21 mouse cellular contexts compared by ENCODE assay signal in the genomic region with DNA sequence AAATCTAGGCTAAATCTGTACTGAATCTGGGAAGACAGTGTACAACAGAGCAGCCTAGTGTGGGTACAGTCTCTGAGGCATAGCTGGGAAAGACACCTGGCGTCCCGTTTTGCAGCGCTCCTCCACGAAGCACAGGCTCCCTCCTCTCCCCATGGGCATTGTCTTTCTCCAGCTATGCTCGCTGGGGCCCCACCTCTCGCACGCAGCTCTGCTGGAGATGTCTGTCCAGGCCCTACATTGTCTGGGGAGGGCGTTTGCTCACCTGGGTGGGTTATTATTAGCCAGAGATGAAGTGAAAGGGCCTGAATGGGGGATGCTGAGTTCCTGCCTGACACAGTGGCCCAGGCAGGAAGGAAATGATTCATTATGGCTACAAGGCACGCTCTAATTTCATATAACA.
DNase-seq lines count a peak whose midpoint lies in the region; ATAC-seq and TF ChIP-seq lines count a peak whose summit lies in the region.
"Had no signal": no experiment of that assay in that cellular context is flagged by ENCODE, and none has a peak within 500 bp of the region (broad histone marks: within the 10 kb centered on the region; RNA-seq: fewer than 3 reads in every experiment).

No protein-coding gene starts in this region.

- no peak for DNase-seq in hindbrain, embryonic 14.5 days (ENCODE audit: low spot score)
- DNase-seq in hindbrain, embryonic 10.5 days (ENCODE audit: low spot score) = no peak
- peak; percentile 19 for DNase-seq in lung, embryonic 14.5 days
- no peak for DNase-seq in lung, adult 2 months
- no peak for DNase-seq in gastrocnemius, postnatal 14 days
- DNase-seq: cerebellum, adult 11 months; cerebellum, adult 9-10 months; layer of hippocampus, adult 9-11 months; liver, embryonic 13.5 days; right cerebral cortex, postnatal 14 days; thymus, postnatal 4 days had no signal

- no peak overlapping the region for H3K27ac ChIP-seq in hindbrain, embryonic 14.5 days
- H3K27ac ChIP-seq in hindbrain, embryonic 10.5 days = no peak overlapping the region
- no peak overlapping the region for H3K27ac ChIP-seq in lung, embryonic 14.5 days (ENCODE audit: low read depth)
- H3K27ac ChIP-seq in neural tube, embryonic 13.5 days (replicated peaks) = peak overlapping the region; percentile 38; the same call in 1 of the 2 replicates
- H3K27ac ChIP-seq in neural tube, embryonic 15.5 days (replicated peaks) = no peak overlapping the region
- H3K27ac ChIP-seq: forebrain, embryonic 13.5 days; heart, adult 2 months; intestine, embryonic 15.5 days; limb, embryonic 10.5 days; limb, embryonic 15.5 days; liver, embryonic 13.5 days; macrophage had no signal

- 22% methylated on average over 9 of the region's 9 CpGs for WGBS in hindbrain, embryonic 14.5 days
- WGBS in hindbrain, embryonic 10.5 days = 37% methylated on average over 9 of the region's 9 CpGs
- WGBS in lung, embryonic 14.5 days = 46% methylated on average over 9 of the region's 9 CpGs
- 39% methylated on average over 9 of the region's 9 CpGs for WGBS in lung, adult 2 months
- WGBS in neural tube, embryonic 13.5 days = 26% methylated on average over 9 of the region's 9 CpGs
- WGBS in neural tube, embryonic 15.5 days = 35% methylated on average over 9 of the region's 9 CpGs

- ATAC-seq in hindbrain, embryonic 14.5 days (ENCODE audit: low FRiP score) = no peak
- ATAC-seq in lung, embryonic 14.5 days (ENCODE audit: insufficient read depth) = peak; percentile 17; the same call in 1 of the 2 replicates
- peak; percentile 48; the same call in 1 of the 2 replicates for ATAC-seq in neural tube, embryonic 13.5 days (ENCODE audit: low read depth)
- no peak for ATAC-seq in neural tube, embryonic 15.5 days (ENCODE audit: low FRiP score)
- ATAC-seq: CD4-positive, CD25-positive, alpha-beta regulatory T cell, adult 4 months; forebrain, embryonic 13.5 days; intestine, embryonic 15.5 days had no signal

- peak overlapping the region; percentile 37; the same call in 1 of the 2 replicates for H3K9ac ChIP-seq in hindbrain, embryonic 14.5 days
- H3K9ac ChIP-seq in lung, embryonic 14.5 days = no peak overlapping the region
- peak overlapping the region; percentile 26; the same call in 1 of the 2 replicates for H3K9ac ChIP-seq in neural tube, embryonic 13.5 days
- H3K9ac ChIP-seq in neural tube, embryonic 15.5 days (replicated peaks) = no peak overlapping the region; the same call in 1 of the 2 replicates
- H3K9ac ChIP-seq: forebrain, embryonic 13.5 days; heart, embryonic 12.5 days; intestine, embryonic 15.5 days; limb, embryonic 15.5 days; liver, embryonic 13.5 days had no signal

- TF ChIP-seq CTCF in lung, embryonic 14.5 days (IDR thresholded peaks at IDR 0.05; ENCODE audit: low read depth) = no peak
- TF ChIP-seq CTCF in lung, adult 2 months (IDR thresholded peaks at IDR 0.05; ENCODE audit: insufficient read depth, low read length) = no peak

- H3K4me3 ChIP-seq in hindbrain, embryonic 14.5 days (replicated peaks; ENCODE audit: low read length) = no peak overlapping the region
- no peak overlapping the region for H3K4me3 ChIP-seq in hindbrain, embryonic 10.5 days
- no peak overlapping the region for H3K4me3 ChIP-seq in lung, embryonic 14.5 days (ENCODE audit: low read depth, low read length)
- H3K4me3 ChIP-seq in lung, adult 2 months (replicated peaks; ENCODE audit: extremely low read depth, low read depth, low read length) = no peak overlapping the region
- H3K4me3 ChIP-seq in neural tube, embryonic 13.5 days = no peak overlapping the region
- no peak overlapping the region for H3K4me3 ChIP-seq in neural tube, embryonic 15.5 days (replicated peaks)
- H3K4me3 ChIP-seq: forebrain, embryonic 13.5 days; heart, adult 2 months; heart, embryonic 12.5 days; intestine, embryonic 15.5 days; limb, embryonic 10.5 days; limb, embryonic 15.5 days; liver, embryonic 13.5 days had no signal

- TF ChIP-seq POLR2A in lung, adult 2 months (IDR thresholded peaks at IDR 0.05; ENCODE audit: borderline replicate concordance, extremely low read depth, low read depth, low read length) = no peak

- intact Hi-C loops in gastrocnemius, postnatal 14 days (cut with DNase I; ENCODE audit: low total_unique reads) = no loop called here

- peaks cover 4% of the 10 kb centered on the region; the same call in 1 of the 2 replicates for H3K4me1 ChIP-seq in hindbrain, embryonic 14.5 days (replicated peaks; ENCODE audit: control insufficient read depth, insufficient read depth, low read length)
- H3K4me1 ChIP-seq in hindbrain, embryonic 10.5 days (replicated peaks) = peaks cover 21% of the 10 kb centered on the region
- H3K4me1 ChIP-seq in lung, embryonic 14.5 days (ENCODE audit: insufficient read depth) = peaks cover 2% of the 10 kb centered on the region; the same call in 1 of the 2 replicates
- no peaks in the 10 kb centered on the region for H3K4me1 ChIP-seq in lung, adult 2 months (ENCODE audit: control insufficient read depth, insufficient read depth, low read length)
- H3K4me1 ChIP-seq in neural tube, embryonic 13.5 days (replicated peaks) = peaks cover 25% of the 10 kb centered on the region
- peaks cover 14% of the 10 kb centered on the region for H3K4me1 ChIP-seq in neural tube, embryonic 15.5 days
- H3K4me1 ChIP-seq: intestine, embryonic 15.5 days; liver, embryonic 13.5 days had no signal

- no peak overlapping the region for H3K4me2 ChIP-seq in hindbrain, embryonic 14.5 days (replicated peaks)
- H3K4me2 ChIP-seq in lung, embryonic 14.5 days = no peak overlapping the region
- H3K4me2 ChIP-seq in neural tube, embryonic 13.5 days = no peak overlapping the region
- H3K4me2 ChIP-seq in neural tube, embryonic 15.5 days = no peak overlapping the region
- H3K4me2 ChIP-seq: forebrain, embryonic 13.5 days; heart, embryonic 12.5 days; intestine, embryonic 15.5 days; limb, embryonic 15.5 days; liver, embryonic 13.5 days had no signal

- no peaks in the 10 kb centered on the region for H3K36me3 ChIP-seq in hindbrain, embryonic 14.5 days (replicated peaks; ENCODE audit: control insufficient read depth, insufficient read depth)
- H3K36me3 ChIP-seq in hindbrain, embryonic 10.5 days = no peaks in the 10 kb centered on the region
- no peaks in the 10 kb centered on the region for H3K36me3 ChIP-seq in lung, embryonic 14.5 days (ENCODE audit: insufficient read depth)
- H3K36me3 ChIP-seq in neural tube, embryonic 13.5 days = no peaks in the 10 kb centered on the region
- H3K36me3 ChIP-seq in neural tube, embryonic 15.5 days = no peaks in the 10 kb centered on the region
- H3K36me3 ChIP-seq: heart, embryonic 12.5 days; intestine, embryonic 15.5 days; limb, embryonic 10.5 days; limb, embryonic 15.5 days; liver, embryonic 13.5 days had no signal

- no peaks in the 10 kb centered on the region for H3K27me3 ChIP-seq in hindbrain, embryonic 14.5 days (ENCODE audit: control insufficient read depth, insufficient read depth, low read length)
- H3K27me3 ChIP-seq in hindbrain, embryonic 10.5 days (ENCODE audit: insufficient read depth, poor library complexity, severe bottlenecking) = peaks cover 35% of the 10 kb centered on the region
- no peaks in the 10 kb centered on the region for H3K27me3 ChIP-seq in lung, embryonic 14.5 days (ENCODE audit: insufficient read depth, low read length)
- H3K27me3 ChIP-seq in neural tube, embryonic 13.5 days = peaks cover 9% of the 10 kb centered on the region; the same call in 1 of the 2 replicates
- H3K27me3 ChIP-seq in neural tube, embryonic 15.5 days (replicated peaks) = peaks cover 4% of the 10 kb centered on the region; the same call in 1 of the 2 replicates
- H3K27me3 ChIP-seq: intestine, embryonic 15.5 days had no signal

- H3K9me3 ChIP-seq in hindbrain, embryonic 14.5 days (ENCODE audit: control insufficient read depth, low read length) = 0 out of 2 replicates have a peak, but pooled peaks cover 4% of the 10 kb centered on the region
- H3K9me3 ChIP-seq in hindbrain, embryonic 10.5 days = peaks cover 4% of the 10 kb centered on the region; the same call in 1 of the 2 replicates
- no peaks in the 10 kb centered on the region for H3K9me3 ChIP-seq in lung, embryonic 14.5 days (ENCODE audit: low read depth, low read length)
- H3K9me3 ChIP-seq in neural tube, embryonic 13.5 days = no peaks in the 10 kb centered on the region
- no peaks in the 10 kb centered on the region for H3K9me3 ChIP-seq in neural tube, embryonic 15.5 days (replicated peaks)
- H3K9me3 ChIP-seq: intestine, embryonic 15.5 days; limb, embryonic 10.5 days; limb, embryonic 15.5 days had no signal

Comparison
In these comparisons a context has a peak if more than half of its experiments do, and no peak if none do; other contexts are left out.
1. ATAC-seq: peak in lung, embryonic 14.5 days (single experiment) and neural tube, embryonic 13.5 days (single experiment); none in hindbrain, embryonic 14.5 days (single experiment) and neural tube, embryonic 15.5 days (single experiment).
2. H3K9ac ChIP-seq: peak in hindbrain, embryonic 14.5 days (single experiment) and neural tube, embryonic 13.5 days (single experiment); none in lung, embryonic 14.5 days (single experiment) and neural tube, embryonic 15.5 days (single experiment).